Mouse (Mus musculus): ENCODE measurements around the gene Tm9sf3. TPM values are rescaled to one million over a fixed set of nuclear protein-coding genes. Genes with fewer than 3 reads are reported as not detected.

The Tm9sf3 gene
- 100 to 1,000 TPM; 272 to 306 TPM for polyA plus RNA-seq (2017; shearing (Covaris generic))

DNA sequence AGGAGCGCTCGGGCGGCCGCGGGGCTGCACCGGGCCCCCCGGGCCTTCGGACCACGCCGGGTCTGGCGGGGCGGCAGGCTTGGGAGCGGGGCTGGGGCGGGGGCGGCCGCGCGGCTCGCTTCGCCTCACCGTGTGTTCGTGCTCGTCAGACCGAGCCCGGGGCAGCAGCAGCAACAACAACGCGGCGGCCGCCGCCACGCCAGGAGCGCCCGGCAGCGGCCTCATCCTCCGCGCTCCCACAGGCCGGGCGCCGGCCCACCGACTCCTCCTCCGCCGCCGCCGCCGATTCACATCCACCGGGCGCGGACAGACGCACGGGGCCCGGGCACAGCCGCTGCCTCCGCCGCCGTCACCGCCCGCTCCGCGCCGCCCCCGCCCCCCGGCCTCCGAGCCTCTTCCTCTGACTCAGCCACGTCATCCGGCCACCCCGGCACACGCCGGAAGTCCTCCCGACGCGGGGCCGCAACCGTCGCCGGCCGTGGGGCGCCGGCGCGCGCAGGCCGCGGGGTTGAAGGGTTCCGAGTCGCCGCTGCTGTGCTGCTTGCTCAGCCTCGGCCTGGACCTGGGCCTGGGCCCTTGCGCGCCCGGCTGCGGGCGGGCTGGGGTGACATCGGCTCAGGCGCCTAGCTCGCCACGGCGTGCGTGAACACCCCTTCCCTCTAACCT lies at the start of gene Tm9sf3:
Gene Tm9sf3 (minus strand): TSS at position 368 of the 666 bp plus-strand sequence.

DNA sequence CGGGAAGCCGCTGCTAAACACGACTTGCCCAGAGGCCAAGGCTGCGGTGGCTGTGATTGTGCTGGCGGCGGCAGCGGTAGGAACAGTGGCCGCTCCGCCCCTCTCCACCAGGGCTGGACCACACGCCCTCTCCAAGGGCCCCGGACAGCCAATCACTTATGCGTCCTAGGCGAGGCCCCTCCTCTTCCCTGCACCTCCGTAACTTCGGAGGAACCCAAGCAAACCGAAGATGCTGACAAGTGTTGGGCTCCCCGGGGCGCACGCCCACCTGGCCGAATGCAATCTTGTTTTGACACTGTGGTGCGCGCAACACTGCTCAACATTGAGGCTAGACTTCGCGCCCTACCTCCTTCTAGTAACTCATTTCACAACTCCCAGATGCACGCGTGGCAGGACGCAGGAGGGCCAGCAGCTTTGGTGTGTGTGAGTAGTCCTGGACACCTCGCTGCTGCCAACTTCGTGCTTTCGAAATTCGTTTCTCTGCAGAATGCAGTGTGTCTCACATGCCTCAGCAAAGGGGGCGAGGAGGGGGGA lies 56.9 kb downstream of the Tm9sf3 start, which contains the start of gene Tll2:
Gene Tll2 (minus strand): TSS at position 25 of the 534 bp plus-strand sequence.

Other genes starting within 250 kb of the Tm9sf3 start
- gene Dntt, start 234.7 kb downstream of the Tm9sf3 start, polyA plus RNA-seq (2017; shearing (Covaris generic)), result 1 to 10 TPM in 1 of 2 experiments, under 1 TPM in 1; 0.59 to 1.2 TPM
- not detected for gene Opalin, start 186.9 kb downstream of the Tm9sf3 start, polyA plus RNA-seq (2017; shearing (Covaris generic))
- under 1 TPM; 0.05 to 0.09 TPM for gene Tll2, start 57.2 kb downstream of the Tm9sf3 start, polyA plus RNA-seq (2017; shearing (Covaris generic))
- gene Pik3ap1, start 121.1 kb upstream of the Tm9sf3 start, polyA plus RNA-seq (2017; shearing (Covaris generic)), result 10 to 100 TPM in 1 of 2 experiments, 1 to 10 TPM in 1; 4.4 to 32.2 TPM
- gene Lcor, start 218.6 kb upstream of the Tm9sf3 start, polyA plus RNA-seq (2017; shearing (Covaris generic)), result 10 to 100 TPM; 11.1 to 15.5 TPM

Measured in inflammation-experienced regulatory T-cells (primary cell).